Mouse (Mus musculus): ENCODE measurements around the gene Zmiz1. TPM values are rescaled to one million over a fixed set of nuclear protein-coding genes. Genes with fewer than 3 reads are reported as not detected.

Zmiz1 gene
- polyA plus RNA-seq, 1 experiment from 2014 or later: 9.1 TPM

- 78% methylated on average over 17 of the region's 17 CpGs for WGBS (ENCODE audit: insufficient replicate concordance)
- H3K4me3 ChIP-seq: no peak overlapping the region
- no peaks in the 10 kb centered on the region; the same call in 1 of the 2 replicates for H3K4me1 ChIP-seq
- H3K4me2 ChIP-seq: no peak overlapping the region
- no peak overlapping the region for H3K27ac ChIP-seq
- no peak overlapping the region for H3K9ac ChIP-seq
- H3K36me3 ChIP-seq: peaks cover 96% of the 10 kb centered on the region
- ATAC-seq: peak; percentile 42
- no peaks in the 10 kb centered on the region for H3K9me3 ChIP-seq (replicated peaks)
- H3K27me3 ChIP-seq (replicated peaks): no peaks in the 10 kb centered on the region
These were observed 202.4 kb downstream of the Zmiz1 start for GRCm38 (mm10) chr14:25661185-25661920.

DNA sequence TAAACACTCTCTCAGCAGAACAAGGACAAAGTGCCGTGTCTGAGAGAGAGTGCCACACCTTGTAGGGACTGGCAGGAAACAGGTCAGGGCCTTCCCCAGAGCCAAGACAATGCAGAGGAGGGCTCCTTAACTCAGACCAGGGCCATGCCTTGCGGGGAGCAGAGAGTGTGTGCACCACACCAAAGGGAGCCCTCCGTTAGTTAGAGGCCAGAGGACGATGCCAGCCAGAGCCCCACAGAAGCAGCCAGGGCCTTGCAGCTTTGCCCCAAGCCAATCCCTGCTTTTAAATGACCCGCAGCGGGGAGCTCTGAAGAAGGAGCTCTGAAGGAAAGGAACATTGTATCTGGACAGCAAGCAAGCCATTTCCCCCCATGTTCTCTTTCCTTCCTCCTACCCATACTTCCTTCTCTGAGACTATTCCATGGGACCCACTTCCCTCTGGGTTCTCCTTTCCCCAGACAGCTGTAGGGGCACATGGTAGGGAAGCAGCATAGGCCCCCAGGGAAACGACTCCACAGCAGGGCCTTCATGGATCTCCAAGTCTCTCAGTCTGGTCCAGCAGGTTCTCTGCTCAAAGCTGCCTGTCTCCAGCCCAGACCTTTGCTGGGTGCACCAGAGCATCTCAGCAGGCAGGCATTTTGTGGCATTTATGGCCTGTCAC is 204.8 kb downstream of the Zmiz1 start:
- H3K4me2 ChIP-seq: no peak overlapping the region
- H3K9ac ChIP-seq: no peak overlapping the region
- H3K36me3 ChIP-seq: peaks cover 71% of the 10 kb centered on the region
- no peaks in the 10 kb centered on the region for H3K9me3 ChIP-seq (replicated peaks)
- no peak overlapping the region for H3K4me3 ChIP-seq
- H3K4me1 ChIP-seq: peaks cover 18% of the 10 kb centered on the region
- no peak for ATAC-seq
- H3K27ac ChIP-seq: no peak overlapping the region
- 79% methylated on average over 7 of the region's 7 CpGs for WGBS (ENCODE audit: insufficient replicate concordance)
- H3K27me3 ChIP-seq (replicated peaks): no peaks in the 10 kb centered on the region

DNA sequence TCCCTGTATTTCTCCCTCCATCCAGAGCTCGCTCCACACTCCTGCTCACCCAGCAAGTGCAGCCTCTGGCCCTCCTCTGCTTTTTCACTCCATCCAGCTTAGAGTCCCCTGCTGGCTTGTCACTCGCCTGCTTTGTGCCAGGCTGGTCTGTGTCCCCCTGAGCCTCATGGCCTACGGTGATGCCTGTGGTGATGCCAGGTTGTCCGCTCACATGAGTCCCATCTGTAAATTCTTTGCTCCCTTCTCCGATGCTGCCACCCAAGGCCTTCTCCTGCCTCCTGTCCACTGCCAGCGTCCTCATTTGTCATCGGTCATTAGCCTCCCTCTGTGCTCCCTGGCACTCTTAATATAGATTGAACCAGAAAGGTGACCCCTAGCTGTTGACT is 205.3 kb downstream of the Zmiz1 start:
- Histone ChIP-seq H3K9ac (no peak overlapping the region), H3K36me3 (peaks cover 66% of the 10 kb centered on the region), H3K4me2 (no peak overlapping the region), H3K27ac (no peak overlapping the region), H3K9me3 (replicated peaks) (no peaks in the 10 kb centered on the region), H3K4me1 (peaks cover 18% of the 10 kb centered on the region), H3K27me3 (replicated peaks) (no peaks in the 10 kb centered on the region), H3K4me3 (no peak overlapping the region)
- ATAC-seq: no peak
- 80% methylated on average over 7 of the region's 7 CpGs for WGBS (ENCODE audit: insufficient replicate concordance)

- H3K9ac ChIP-seq: no peak overlapping the region
- peaks cover 55% of the 10 kb centered on the region for H3K36me3 ChIP-seq
- no peaks in the 10 kb centered on the region for H3K27me3 ChIP-seq (replicated peaks)
- 76% methylated on average over 19 of the region's 19 CpGs for WGBS (ENCODE audit: insufficient replicate concordance)
- ATAC-seq: no peak
- no peak overlapping the region for H3K4me3 ChIP-seq
- H3K9me3 ChIP-seq (replicated peaks): no peaks in the 10 kb centered on the region
- H3K4me2 ChIP-seq: no peak overlapping the region
- H3K4me1 ChIP-seq: peaks cover 18% of the 10 kb centered on the region
- H3K27ac ChIP-seq: no peak overlapping the region
These were observed 206.5 kb downstream of the Zmiz1 start for GRCm38 (mm10) chr14:25665314-25665970.

DNA sequence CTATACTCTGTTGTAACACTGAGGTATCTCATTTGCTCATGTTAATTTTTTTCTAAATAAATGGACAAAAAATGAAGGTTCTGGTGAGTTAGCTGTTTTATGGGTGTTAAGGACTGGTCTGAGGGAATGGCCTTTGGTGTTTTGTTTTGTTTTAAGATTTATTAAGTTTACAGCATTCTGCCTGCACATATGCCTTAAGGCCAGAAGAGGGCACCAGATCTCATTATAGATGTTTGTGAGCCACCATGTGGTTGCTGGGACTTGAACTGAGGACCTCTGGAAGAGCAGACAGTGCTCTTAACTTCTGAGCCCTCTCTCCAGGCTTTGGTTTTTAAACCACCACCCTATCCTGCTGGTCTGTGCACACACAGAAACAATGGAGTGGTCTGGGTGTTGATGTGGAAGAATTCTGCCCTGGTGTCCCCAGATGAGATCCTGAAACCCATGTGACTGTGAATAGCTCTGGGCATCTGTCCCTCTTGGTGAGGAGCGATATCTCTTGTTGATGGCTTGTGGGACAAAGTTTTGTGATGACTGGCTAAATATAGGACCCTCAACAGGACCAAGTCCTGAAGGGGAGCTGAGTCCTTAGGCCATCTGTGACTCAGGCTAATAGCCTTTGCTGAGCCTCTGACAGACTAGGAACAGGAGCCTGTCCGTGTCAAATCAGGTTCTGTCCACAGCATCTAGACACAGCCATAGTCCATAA is 207.8 kb downstream of the Zmiz1 start:
- H3K4me2 ChIP-seq: peak overlapping the region; percentile 17; the same call in 1 of the 2 replicates
- H3K27ac ChIP-seq: peak overlapping the region; percentile 49
- no peak overlapping the region for H3K9ac ChIP-seq
- H3K27me3 ChIP-seq (replicated peaks): no peaks in the 10 kb centered on the region
- H3K9me3 ChIP-seq (replicated peaks): no peaks in the 10 kb centered on the region
- WGBS (ENCODE audit: insufficient replicate concordance): 67% methylated on average over 2 of the region's 2 CpGs
- H3K36me3 ChIP-seq: peaks cover 42% of the 10 kb centered on the region
- ATAC-seq: 0 out of 2 replicates have a peak, but pooled peaks have one; percentile 6
- H3K4me1 ChIP-seq: peaks cover 18% of the 10 kb centered on the region
- no peak overlapping the region for H3K4me3 ChIP-seq

GRCm38 (mm10) chr14:25667587-25667986 is 208.6 kb downstream of the Zmiz1 start:
- peak; percentile 84 for ATAC-seq
- Histone ChIP-seq H3K9me3 (replicated peaks) (no peaks in the 10 kb centered on the region), H3K9ac (no peak overlapping the region), H3K4me2 (peak overlapping the region; percentile 17; the same call in 1 of the 2 replicates), H3K36me3 (peaks cover 34% of the 10 kb centered on the region), H3K27me3 (replicated peaks) (no peaks in the 10 kb centered on the region), H3K27ac (peak overlapping the region; percentile 49; the same call in 1 of the 2 replicates), H3K4me3 (no peak overlapping the region), H3K4me1 (peaks cover 18% of the 10 kb centered on the region)
- WGBS (ENCODE audit: insufficient replicate concordance): 14% methylated on average over 3 of the region's 3 CpGs

DNA sequence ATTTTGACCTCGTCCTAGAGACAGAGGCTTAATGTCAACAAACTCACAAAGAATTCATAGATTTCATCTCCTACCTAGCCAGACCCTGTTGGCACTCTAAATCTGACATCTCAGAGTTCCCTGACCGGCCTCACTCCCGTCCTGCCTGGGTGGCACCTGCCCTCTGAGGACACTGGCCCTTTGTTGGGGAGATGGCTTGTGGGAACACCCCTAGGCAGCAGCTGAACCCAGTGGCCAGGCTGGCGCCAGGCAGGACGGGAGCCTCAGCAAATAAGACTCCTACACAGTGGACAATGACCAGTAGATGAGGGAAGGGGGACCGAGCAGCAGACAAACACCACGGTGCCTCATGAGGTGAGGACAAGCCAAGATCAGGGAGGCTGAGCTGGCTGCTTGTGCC is 220.6 kb downstream of the Zmiz1 start:
- ATAC-seq: no peak
- Histone ChIP-seq H3K4me2 (no peak overlapping the region), H3K9ac (no peak overlapping the region), H3K4me3 (no peak overlapping the region), H3K9me3 (replicated peaks) (no peaks in the 10 kb centered on the region), H3K36me3 (no peaks in the 10 kb centered on the region), H3K27ac (no peak overlapping the region), H3K27me3 (replicated peaks) (peaks cover 24% of the 10 kb centered on the region), H3K4me1 (0 out of 2 replicates have a peak, but pooled peaks cover 3% of the 10 kb centered on the region)
- 51% methylated on average over 7 of the region's 7 CpGs for WGBS (ENCODE audit: insufficient replicate concordance)

DNA sequence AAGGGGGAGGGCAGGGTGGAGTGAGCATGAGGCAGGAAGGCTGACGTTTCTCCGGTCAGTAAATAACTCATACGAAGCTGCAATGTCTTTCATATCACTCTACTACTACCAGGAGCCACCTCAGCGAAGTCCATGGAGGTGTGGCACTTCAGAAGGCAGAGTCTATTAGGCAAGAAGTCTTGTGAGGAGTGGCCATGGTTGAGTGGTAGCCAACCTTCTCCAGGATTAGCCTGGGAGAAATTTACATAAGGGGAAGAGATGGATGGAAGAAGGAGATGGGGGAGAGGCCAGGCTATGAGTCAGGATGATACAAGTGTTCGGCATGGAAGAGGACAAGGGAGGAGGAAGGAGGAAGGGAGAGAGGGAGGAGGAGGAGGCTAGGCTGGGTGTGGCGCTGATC is 223.0 kb downstream of the Zmiz1 start:
- Histone ChIP-seq H3K27ac (no peak overlapping the region), H3K27me3 (replicated peaks) (peaks cover 24% of the 10 kb centered on the region), H3K9me3 (replicated peaks) (no peaks in the 10 kb centered on the region), H3K9ac (no peak overlapping the region), H3K4me1 (peaks cover 14% of the 10 kb centered on the region), H3K36me3 (no peaks in the 10 kb centered on the region), H3K4me2 (no peak overlapping the region), H3K4me3 (no peak overlapping the region)
- 53% methylated on average over 6 of the region's 6 CpGs for WGBS (ENCODE audit: insufficient replicate concordance)
- no peak for ATAC-seq

DNA sequence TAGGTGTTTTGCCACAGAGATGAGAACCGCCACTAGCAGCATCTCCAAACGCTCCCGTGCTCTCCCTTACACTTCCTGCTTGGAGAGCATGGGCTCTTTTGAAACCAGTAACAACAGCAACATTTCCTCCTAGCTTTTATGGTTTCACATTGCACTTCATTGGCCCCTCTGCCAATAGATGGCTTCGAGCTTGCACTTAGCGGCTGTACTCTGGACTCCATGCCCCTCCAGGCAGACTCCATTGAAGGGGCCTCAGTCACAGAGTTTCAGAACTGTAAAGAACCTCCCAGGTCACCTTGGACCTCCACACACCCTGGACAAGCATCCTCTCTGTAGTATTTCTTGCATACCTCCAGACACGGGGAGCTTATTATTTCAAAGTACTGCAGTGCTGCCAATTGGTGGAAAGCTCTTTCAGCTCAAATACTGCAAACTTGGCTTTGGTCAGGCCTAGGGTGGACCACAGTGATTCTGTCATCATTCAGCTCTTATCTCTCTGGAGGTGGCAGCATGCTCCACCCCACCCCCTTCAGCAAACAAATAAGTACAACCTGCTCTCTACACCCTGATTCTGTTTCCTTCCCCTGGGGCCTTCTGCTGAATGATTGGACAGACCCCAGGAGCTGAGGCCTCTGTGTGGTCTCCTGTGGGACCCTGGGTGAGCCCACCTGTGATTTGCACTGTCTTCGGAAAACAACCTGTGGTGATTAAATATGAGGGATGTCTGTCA is 227.4 kb downstream of the Zmiz1 start:
- H3K4me3 ChIP-seq: no peak overlapping the region
- peaks cover 14% of the 10 kb centered on the region; the same call in 1 of the 2 replicates for H3K27me3 ChIP-seq (replicated peaks)
- no peak overlapping the region for H3K27ac ChIP-seq
- no peaks in the 10 kb centered on the region for H3K9me3 ChIP-seq (replicated peaks)
- 0 out of 2 replicates have a peak, but pooled peaks have one; percentile 47 for ATAC-seq
- H3K4me2 ChIP-seq: no peak overlapping the region
- H3K4me1 ChIP-seq: peaks cover 16% of the 10 kb centered on the region
- H3K36me3 ChIP-seq: no peaks in the 10 kb centered on the region
- 54% methylated on average over 7 of the region's 7 CpGs for WGBS (ENCODE audit: insufficient replicate concordance)
- H3K9ac ChIP-seq: no peak overlapping the region

GRCm38 (mm10) chr14:25686983-25687901 is 228.3 kb downstream of the Zmiz1 start:
- no peak overlapping the region for H3K4me2 ChIP-seq
- no peaks in the 10 kb centered on the region for H3K9me3 ChIP-seq (replicated peaks)
- no peak overlapping the region for H3K27ac ChIP-seq
- H3K4me1 ChIP-seq: peaks cover 16% of the 10 kb centered on the region
- WGBS (ENCODE audit: insufficient replicate concordance): 66% methylated on average over 10 of the region's 10 CpGs
- H3K9ac ChIP-seq: no peak overlapping the region
- peaks cover 21% of the 10 kb centered on the region for H3K27me3 ChIP-seq (replicated peaks)
- H3K4me3 ChIP-seq: no peak overlapping the region
- ATAC-seq: no peak
- H3K36me3 ChIP-seq: no peaks in the 10 kb centered on the region
